Mouse (Mus musculus): ENCODE results near the gene Gsta4.

DNA sequence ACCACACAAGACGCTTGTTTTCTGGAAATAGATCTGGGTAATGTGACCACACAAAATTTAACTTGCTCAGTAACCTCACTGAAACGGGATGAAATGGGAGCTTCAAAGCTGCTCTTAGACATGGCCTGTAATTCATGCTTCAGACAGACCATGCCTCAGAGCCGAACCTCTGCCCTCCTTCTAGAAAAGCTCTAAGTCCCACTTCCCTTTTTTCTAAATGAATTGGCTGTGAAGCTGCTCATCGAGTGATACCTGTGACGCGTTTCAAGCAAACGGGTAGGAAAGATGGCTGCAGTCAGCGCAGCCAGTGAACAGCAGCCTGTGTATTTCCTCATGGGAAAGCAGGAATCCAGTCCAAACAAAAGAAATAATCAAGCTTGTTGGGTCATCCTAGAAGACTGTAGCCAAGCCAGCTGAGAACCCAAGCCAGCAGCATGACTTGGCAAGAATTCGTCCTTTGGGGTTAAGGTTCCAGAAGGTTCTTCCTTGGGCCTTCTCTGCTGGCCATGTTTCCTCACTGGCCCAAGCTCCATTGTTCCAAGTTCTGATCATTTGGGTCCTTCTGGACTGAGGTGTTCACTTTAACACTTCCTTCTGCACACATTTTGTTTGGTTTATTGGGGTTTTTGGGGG, 44.4 kb upstream of the Gsta4 start:
- no peak for TF ChIP-seq POLR2A (IDR thresholded peaks at IDR 0.05; ENCODE audit: low read depth, low read length)
- TF ChIP-seq CTCF (IDR thresholded peaks at IDR 0.05; ENCODE audit: extremely low read depth, insufficient read depth, insufficient read length, insufficient replicate concordance) = no peak

Data from spleen, adult 2 months (tissue).